Mouse (Mus musculus): ENCODE measurements around the gene Apoc1.

The Apoc1 gene

DNA sequence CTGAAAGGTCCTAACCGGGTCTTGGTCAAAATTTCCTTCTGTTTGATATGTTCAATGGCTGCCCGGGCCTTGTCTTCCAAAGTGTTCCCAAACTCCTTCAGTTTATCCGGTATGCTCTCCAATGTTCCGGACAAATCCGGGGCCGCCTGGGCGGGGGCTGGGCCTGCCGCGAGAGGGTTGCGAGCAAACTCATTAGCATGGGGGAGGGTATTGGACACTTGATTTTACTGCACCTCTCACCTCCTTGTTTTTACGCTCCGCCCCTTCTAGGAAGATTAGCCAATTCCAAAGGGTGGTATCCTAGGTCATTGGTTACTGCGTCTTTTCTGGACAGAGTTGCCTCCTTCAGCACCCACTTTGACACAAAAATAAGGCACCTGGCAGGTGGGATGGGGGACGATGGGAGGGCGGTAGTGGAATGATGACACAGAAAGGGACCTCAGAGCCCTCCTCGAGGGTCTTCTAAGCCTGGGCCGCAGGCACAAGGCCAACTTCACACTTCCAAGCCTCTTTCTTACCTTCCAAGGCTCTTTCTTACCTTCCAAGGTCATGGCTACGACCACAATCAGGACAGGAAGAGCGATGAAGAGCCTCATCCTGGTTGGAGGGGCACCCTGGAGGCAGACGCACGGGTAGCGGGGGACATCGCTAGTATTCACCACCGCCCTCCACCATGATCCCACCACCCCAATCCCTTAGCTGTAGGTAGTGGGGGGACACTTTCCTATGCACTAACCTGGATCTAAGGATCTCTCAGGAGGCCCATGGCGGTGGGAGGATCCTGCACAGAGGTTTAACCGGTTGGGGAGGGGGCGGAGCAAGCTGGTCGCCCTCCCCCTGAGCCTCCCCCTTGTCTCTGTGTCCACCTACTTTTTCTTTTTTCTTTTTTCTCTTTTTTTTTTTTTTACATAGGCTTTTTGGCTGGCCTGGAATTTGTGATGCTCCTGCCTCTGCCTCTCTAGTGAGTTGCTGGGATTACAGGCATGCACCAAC is at the start of gene Apoc1:
Gene Apoc1 (minus strand): TSS at position 788 of the 993 bp plus-strand sequence.
- no peak for DNase-seq

DNA sequence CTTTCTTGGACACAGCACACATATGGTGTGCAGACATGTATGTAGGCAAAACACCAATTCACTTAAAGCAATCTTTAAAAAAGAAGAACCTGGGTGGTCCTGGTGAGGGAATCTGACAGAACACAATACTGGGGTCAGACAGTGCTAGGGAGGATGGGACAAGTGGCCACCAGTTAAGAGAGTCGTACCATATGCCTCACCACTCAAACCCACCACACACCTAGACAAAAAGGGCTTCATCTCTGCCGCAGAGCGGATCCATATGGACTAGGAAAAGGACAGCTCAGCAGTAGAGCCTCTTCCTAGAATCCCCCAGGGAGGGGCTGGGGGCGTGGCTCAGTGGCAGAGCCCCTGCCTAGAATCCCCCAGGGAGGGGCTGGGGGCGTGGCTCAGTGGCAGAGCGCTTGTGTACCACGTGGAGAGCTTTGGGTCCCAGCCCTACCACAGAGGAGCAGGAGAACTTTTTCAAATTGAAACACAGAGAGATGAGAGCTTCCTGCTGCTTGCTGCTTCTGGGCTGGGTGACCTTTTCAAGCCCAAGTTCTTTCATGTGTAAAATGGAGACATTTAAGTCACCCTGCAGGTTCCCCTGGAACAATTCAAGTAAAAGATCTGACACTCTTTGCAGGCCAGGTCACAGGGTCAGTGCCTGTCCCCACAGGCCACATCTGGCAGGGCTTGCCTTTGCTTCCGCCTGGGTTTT is 49.0 kb upstream of the Apoc1 start:
- DNase-seq = no peak

GRCm38 (mm10) chr7:19740269-19740668 is 47.8 kb upstream of the Apoc1 start:
- peak in 1 of 2 experiments; percentile 23 for DNase-seq

GRCm38 (mm10) chr7:19738771-19739170 is 46.3 kb upstream of the Apoc1 start:
- no peak for DNase-seq

GRCm38 (mm10) chr7:19736389-19737057 is 44.1 kb upstream of the Apoc1 start:
- DNase-seq = no peak

- no peak for DNase-seq
Observed at GRCm38 (mm10) chr7:19734178-19734666, 41.8 kb upstream of the Apoc1 start.

DNA sequence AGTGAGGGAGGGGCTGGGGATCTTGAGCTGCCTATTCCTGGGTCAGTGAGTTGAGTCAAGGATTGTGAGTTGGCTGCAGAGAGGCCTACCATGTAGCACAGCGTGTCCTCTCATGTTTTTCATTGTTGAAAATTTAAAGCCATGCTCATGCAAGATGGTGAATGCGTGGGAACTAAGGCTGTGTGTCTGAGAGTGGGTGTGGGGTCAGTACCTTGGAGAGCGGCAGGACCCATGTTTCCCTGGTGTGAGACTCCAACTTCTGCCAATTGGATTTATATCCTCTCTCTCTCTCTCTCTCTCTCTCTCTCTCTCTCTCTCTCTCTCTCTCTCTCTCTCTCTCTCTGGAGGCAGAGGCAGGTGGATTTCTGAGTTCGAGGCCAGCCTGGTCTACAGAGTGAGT is 34.1 kb upstream of the Apoc1 start:
- DNase-seq = no peak

- DNase-seq = no peak
Observed at GRCm38 (mm10) chr7:19724167-19724566, 31.7 kb upstream of the Apoc1 start.

- no peak for DNase-seq
Observed at GRCm38 (mm10) chr7:19722754-19723195, 30.3 kb upstream of the Apoc1 start.

- DNase-seq = no peak
Observed at GRCm38 (mm10) chr7:19719200-19719599, 26.7 kb upstream of the Apoc1 start.

DNA sequence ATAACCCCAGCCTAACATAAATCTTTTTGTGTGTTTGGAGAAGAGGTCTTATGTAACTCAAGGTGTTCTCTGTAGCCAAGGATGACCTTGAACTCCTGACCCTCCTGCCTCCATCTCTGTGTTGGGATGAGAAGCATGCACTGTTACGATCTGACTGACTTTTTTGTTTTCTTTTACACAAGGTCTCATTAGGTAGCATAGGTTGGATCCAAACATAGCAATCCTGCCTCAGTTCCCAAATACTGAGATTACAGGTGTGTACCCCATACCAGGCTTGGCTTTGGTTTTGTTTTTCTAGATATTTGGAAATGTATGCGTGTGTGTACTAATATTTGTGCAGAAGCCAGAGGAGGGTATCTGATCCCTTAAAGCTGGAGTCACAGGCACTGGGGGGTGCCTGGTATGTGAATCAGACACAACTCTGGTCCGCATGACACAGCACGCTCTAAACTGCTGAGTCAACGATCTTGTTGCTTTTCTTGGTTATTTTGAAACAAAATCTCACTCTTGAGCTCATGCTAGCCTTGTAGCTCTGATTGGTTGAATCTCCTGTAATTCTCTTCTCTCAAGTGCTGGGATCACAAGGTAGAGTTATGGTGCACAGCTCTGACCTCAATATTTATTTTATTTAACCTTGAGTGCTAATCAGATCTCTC is 26.0 kb upstream of the Apoc1 start:
- DNase-seq = no peak

GRCm38 (mm10) chr7:19717346-19717745 is 24.9 kb upstream of the Apoc1 start:
- DNase-seq = no peak

GRCm38 (mm10) chr7:19716822-19717221 is 24.4 kb upstream of the Apoc1 start:
- DNase-seq = no peak

DNA sequence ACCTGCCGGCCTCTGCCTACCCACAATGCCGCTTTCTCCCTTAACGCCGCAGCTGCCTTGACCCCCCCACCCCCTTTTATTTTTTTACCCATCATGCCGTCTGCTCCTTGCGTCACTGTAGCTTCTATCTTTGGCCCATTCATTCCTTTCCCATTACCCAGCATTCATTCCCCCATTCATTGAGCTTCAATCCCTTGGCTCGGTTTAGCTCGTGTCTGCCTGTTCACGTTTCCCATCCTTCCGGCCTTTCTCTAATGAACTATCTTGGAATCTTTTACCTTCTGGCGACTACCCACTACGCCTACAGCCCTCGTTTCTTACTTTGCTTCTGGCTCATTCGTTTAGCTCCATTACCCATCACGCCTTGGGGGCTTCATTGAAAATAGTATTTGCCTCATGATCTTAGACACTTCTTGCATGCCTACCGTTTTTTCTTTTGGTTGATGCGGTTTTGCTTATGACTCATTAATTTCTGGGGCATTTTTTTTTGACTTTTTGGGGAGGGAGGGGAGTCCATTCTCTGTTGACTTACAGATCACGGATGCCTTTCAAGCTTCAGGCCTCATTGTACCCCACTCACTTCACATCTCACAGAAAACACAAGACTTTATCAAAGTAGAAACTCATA is 23.7 kb upstream of the Apoc1 start:
- no peak for DNase-seq

DNA sequence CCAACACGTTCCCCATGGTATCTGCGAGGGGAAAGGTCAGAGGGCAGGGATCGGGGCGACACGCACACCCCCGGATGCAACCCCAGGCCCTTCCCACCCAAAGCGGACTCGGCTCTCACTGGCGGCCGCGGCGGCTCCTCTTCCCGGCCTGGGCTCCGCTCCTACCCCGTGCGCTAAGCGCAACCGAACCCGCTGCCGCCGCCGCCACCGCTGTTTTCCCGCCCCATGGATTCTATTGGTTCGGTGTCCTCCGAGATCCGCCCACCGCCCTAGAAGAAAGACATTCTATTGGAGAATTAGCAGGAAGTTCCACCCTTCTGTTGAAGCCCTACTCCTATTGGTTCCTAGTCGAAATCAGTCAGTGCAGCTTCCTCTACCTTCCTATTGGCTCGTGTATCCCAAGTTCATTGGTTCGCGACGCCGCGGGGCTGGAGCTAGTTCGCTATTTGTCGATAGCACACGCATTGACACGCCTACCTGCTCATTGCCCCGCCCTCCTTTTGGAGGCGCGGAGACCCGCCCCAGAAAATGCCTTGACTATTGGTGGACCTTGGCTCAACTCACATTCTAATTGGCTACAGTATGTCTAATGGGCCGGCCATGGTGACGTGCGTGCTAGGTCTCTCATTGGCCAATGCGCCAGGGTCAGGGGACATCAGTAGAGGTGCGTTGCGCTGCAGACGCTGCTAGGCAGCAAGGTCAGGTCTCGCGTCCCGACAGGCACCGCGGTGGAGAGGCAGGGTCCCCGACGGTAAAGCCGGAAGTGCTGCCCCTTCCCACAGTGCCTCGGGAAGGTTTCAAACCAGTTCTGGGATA is 23.0 kb upstream of the Apoc1 start, which contains the start of gene Tomm40:
Gene Tomm40 (minus strand): TSS at position 200 of the 816 bp plus-strand sequence.
- peak; percentile 98 to 99 for DNase-seq

- peak in 1 of 2 experiments; percentile 10 for DNase-seq
Observed at GRCm38 (mm10) chr7:19714836-19715235, 22.4 kb upstream of the Apoc1 start.

GRCm38 (mm10) chr7:19713598-19713997 is 21.1 kb upstream of the Apoc1 start:
- DNase-seq = no peak

- peak; percentile 61 to 62 for DNase-seq
Observed at GRCm38 (mm10) chr7:19713196-19713595, 20.7 kb upstream of the Apoc1 start.

- peak; percentile 25 to 26 for DNase-seq
Observed at GRCm38 (mm10) chr7:19712414-19712813, 20.0 kb upstream of the Apoc1 start.

GRCm38 (mm10) chr7:19710650-19711049 is 18.2 kb upstream of the Apoc1 start:
- DNase-seq = no peak

- DNase-seq = no peak
Observed at GRCm38 (mm10) chr7:19705271-19705670, 12.8 kb upstream of the Apoc1 start.

All from B cell, adult 2 months (primary cell).